Mouse (Mus musculus): ENCODE measurements at regions not wholly inside any gene's neighbourhood (a gene's known extent, or its start where the extent isn't known, plus 50 kb on each side); places are given as distances from the start of the nearest gene placed in this dataset.

GRCm38 (mm10) chr2:78205125-78205524, 258.9 kb upstream of the Cwc22 start:
- H3K27me3 ChIP-seq (ENCODE audit: control insufficient read depth in 1 of 2, insufficient read depth in 2 of 2, low read length in 2 of 2), result no peaks in the 10 kb centered on the region; a peak in 1 of 4 replicates
- no peak overlapping the region for H3K4me3 ChIP-seq (ENCODE audit: control insufficient read depth in 1 of 2, insufficient read depth in 1 of 2, low read depth in 2 of 2, low read length in 2 of 2)
- no peaks in the 10 kb centered on the region for H3K79me2 ChIP-seq (ENCODE audit: control insufficient read depth, insufficient read depth, low read length, poor library complexity)
- H3K4me1 ChIP-seq (ENCODE audit: control insufficient read depth in 1 of 2, insufficient read depth in 2 of 2, low read length in 2 of 2), result no peaks in the 10 kb centered on the region
- DNase-seq (ENCODE audit: low read depth, low spot score), result no peak
- no peak overlapping the region for H3K27ac ChIP-seq (ENCODE audit: control insufficient read depth, low read depth, low read length)
- no peaks in the 10 kb centered on the region for H3K36me3 ChIP-seq (ENCODE audit: control insufficient read depth in 1 of 2, insufficient read depth in 2 of 2, low read length in 2 of 2)
- TF ChIP-seq NELFE (IDR thresholded peaks at IDR 0.05; ENCODE audit: low read depth, low read length), result no peak
- no peak for TF ChIP-seq ZC3H11A (IDR thresholded peaks at IDR 0.05; ENCODE audit: low read depth, low read length)
- no peaks in the 10 kb centered on the region for H3K9me3 ChIP-seq (replicated peaks; ENCODE audit: insufficient read depth, low read length)
- no peak overlapping the region for H3K9ac ChIP-seq (ENCODE audit: control insufficient read depth, low read depth, low read length, poor library complexity, severe bottlenecking)

DNA sequence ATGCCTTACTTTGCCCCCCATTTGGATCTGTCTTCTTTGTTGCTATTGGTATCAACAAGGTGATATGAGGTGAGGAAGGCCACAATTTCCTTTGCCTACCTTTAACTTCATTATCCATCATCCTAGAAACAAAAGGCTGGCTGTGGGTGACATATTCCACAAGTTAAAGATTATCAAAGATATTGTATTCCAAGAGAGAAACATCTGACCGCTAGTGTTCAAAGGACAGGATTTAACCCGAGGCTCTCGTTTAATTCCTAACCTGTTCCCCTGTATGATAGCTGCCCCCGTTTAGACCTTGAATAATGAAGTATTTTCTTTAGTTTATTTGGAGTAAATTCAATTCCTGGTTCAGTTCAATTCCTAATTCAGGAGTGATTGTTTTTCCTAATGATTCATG, 249.8 kb upstream of the Cwc22 start:
- Histone ChIP-seq H3K4me1 (ENCODE audit: control insufficient read depth in 1 of 2, insufficient read depth in 2 of 2, low read length in 2 of 2) (no peaks in the 10 kb centered on the region), H3K27me3 (ENCODE audit: control insufficient read depth in 1 of 2, insufficient read depth in 2 of 2, low read length in 2 of 2) (no peaks in the 10 kb centered on the region), H3K9ac (ENCODE audit: control insufficient read depth, low read depth, low read length, poor library complexity, severe bottlenecking) (no peak overlapping the region), H3K36me3 (ENCODE audit: control insufficient read depth in 1 of 2, insufficient read depth in 2 of 2, low read length in 2 of 2) (no peaks in the 10 kb centered on the region), H3K9me3 (replicated peaks; ENCODE audit: insufficient read depth, low read length) (no peaks in the 10 kb centered on the region), H3K79me2 (ENCODE audit: control insufficient read depth, insufficient read depth, low read length, poor library complexity) (no peaks in the 10 kb centered on the region), H3K4me3 (ENCODE audit: control insufficient read depth in 1 of 2, insufficient read depth in 1 of 2, low read depth in 2 of 2, low read length in 2 of 2) (no peak overlapping the region), H3K27ac (ENCODE audit: control insufficient read depth, low read depth, low read length) (no peak overlapping the region)
- no peak for DNase-seq (ENCODE audit: low read depth, low spot score)
- no peak for TF ChIP-seq GATA1 (IDR thresholded peaks at IDR 0.05; ENCODE audit: low read depth, low read length)
- no peak for TF ChIP-seq ZMIZ1 (IDR thresholded peaks at IDR 0.05; ENCODE audit: low read depth, low read length)
- no peak for TF ChIP-seq NRF1 (IDR thresholded peaks at IDR 0.05; ENCODE audit: insufficient read depth, low read depth, low read length, poor library complexity, severe bottlenecking)
- TF ChIP-seq RAD21 (IDR thresholded peaks at IDR 0.05; ENCODE audit: low read depth, low read length), result no peak
- no peak for TF ChIP-seq TBP (IDR thresholded peaks at IDR 0.05; ENCODE audit: low read depth, low read length)
- TF ChIP-seq MAX (IDR thresholded peaks at IDR 0.05; ENCODE audit: low read length), result no peak
- no peak for TF ChIP-seq JUND (IDR thresholded peaks at IDR 0.05; ENCODE audit: low read depth, low read length)
- no peak for TF ChIP-seq SMC3 (IDR thresholded peaks at IDR 0.05; ENCODE audit: low read depth, low read length)
- TF ChIP-seq EP300 (IDR thresholded peaks at IDR 0.05; ENCODE audit: low read depth in 1 of 2, low read length in 2 of 2), result no peak
- TF ChIP-seq TCF12 (IDR thresholded peaks at IDR 0.05; ENCODE audit: low read depth, low read length), result no peak

DNA sequence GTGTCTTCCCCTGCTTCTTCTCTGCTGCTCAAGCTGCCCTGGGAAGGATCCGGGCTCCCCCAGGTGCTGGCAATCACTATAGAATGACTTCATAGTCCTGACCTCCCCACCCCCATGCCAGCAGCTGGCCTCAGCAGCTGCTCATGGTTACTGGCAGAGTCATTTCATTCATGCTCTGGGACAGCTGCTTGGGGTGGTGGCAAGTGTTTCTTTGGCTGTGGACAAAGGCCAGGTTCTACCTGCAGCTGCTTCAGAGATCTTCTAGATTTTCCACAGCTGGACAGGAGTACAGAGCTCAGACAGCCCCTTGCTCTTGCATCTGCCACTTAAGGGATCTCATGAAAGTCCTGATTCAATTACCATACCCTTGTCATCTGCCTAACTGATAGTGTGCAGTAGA, 243.4 kb upstream of the Cwc22 start:
- no peaks in the 10 kb centered on the region for H3K27me3 ChIP-seq (ENCODE audit: control insufficient read depth in 1 of 2, insufficient read depth in 2 of 2, low read length in 2 of 2)
- no peaks in the 10 kb centered on the region for H3K9me3 ChIP-seq (replicated peaks; ENCODE audit: insufficient read depth, low read length)
- H3K9ac ChIP-seq (ENCODE audit: control insufficient read depth, low read depth, low read length, poor library complexity, severe bottlenecking), result no peak overlapping the region
- no peak overlapping the region for H3K27ac ChIP-seq (ENCODE audit: control insufficient read depth, low read depth, low read length)
- no peaks in the 10 kb centered on the region for H3K36me3 ChIP-seq (ENCODE audit: control insufficient read depth in 1 of 2, insufficient read depth in 2 of 2, low read length in 2 of 2)
- no peak for DNase-seq (ENCODE audit: low read depth, low spot score)
- no peak overlapping the region for H3K4me3 ChIP-seq (ENCODE audit: control insufficient read depth in 1 of 2, insufficient read depth in 1 of 2, low read depth in 2 of 2, low read length in 2 of 2)
- no peaks in the 10 kb centered on the region for H3K4me1 ChIP-seq (ENCODE audit: control insufficient read depth in 1 of 2, insufficient read depth in 2 of 2, low read length in 2 of 2)
- TF ChIP-seq RAD21 (IDR thresholded peaks at IDR 0.05; ENCODE audit: low read depth, low read length) (no peak), JUND (IDR thresholded peaks at IDR 0.05; ENCODE audit: low read depth, low read length) (no peak), CHD1 (IDR thresholded peaks at IDR 0.05; ENCODE audit: low read depth, low read length) (no peak), MEF2A (IDR thresholded peaks at IDR 0.05; ENCODE audit: extremely low read depth, insufficient replicate concordance, low read depth, low read length, poor library complexity, severe bottlenecking) (no peak), E2F4 (IDR thresholded peaks at IDR 0.05; ENCODE audit: borderline replicate concordance, low read depth, low read length) (no peak), MYB (IDR thresholded peaks at IDR 0.05; ENCODE audit: low read depth, low read length) (no peak), CHD2 (IDR thresholded peaks at IDR 0.05; ENCODE audit: low read length) (no peak), ZNF384 (IDR thresholded peaks at IDR 0.05; ENCODE audit: low read depth, low read length) (no peak), RCOR1 (IDR thresholded peaks at IDR 0.05; ENCODE audit: low read depth, low read length) (no peak)
- no peaks in the 10 kb centered on the region for H3K79me2 ChIP-seq (ENCODE audit: control insufficient read depth, insufficient read depth, low read length, poor library complexity)
